Mouse (Mus musculus): ENCODE measurements around the gene Lrmp. TPM values are rescaled to one million over a fixed set of nuclear protein-coding genes. Genes with fewer than 3 reads are reported as not detected.
A peak's percentile ranks its signal among the peaks of the same experiment; 100 is the strongest.

Lrmp gene
- polyA plus RNA-seq, 1 experiment from 2014 or later, result 2.2 TPM

DNA sequence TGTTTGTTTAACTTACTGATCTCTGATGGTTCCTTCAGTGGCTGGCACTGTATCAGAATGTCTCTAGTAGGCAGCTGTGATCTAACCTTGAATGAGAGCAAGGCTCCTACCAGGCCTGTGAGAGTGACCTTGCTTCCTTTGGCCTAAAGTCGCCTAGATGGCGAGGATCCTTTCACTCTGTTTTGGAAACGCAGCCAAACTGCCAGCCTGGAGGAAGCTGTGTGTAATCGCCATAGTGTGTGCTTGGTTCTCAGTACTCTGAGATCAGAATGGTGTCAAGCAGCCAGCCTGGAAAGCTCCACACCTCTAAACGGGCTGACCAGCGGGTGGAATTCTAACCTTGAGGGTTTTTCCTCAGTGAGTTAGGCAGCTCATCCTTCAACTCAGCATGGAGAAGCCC, 2.6 kb upstream of the Lrmp start:
- no peak overlapping the region for H3K27ac ChIP-seq (replicated peaks)
- H3K4me1 ChIP-seq, result peaks cover 16% of the 10 kb centered on the region
- H3K9me3 ChIP-seq, result no peaks in the 10 kb centered on the region
- no peak overlapping the region for H3K4me3 ChIP-seq
- no peak for DNase-seq (ENCODE audit: low spot score)
- H3K36me3 ChIP-seq (replicated peaks), result no peaks in the 10 kb centered on the region
- WGBS, result 64% methylated on average over 6 of the region's 6 CpGs
- no peaks in the 10 kb centered on the region for H3K27me3 ChIP-seq (replicated peaks; ENCODE audit: low read depth, poor library complexity, severe bottlenecking)

DNA sequence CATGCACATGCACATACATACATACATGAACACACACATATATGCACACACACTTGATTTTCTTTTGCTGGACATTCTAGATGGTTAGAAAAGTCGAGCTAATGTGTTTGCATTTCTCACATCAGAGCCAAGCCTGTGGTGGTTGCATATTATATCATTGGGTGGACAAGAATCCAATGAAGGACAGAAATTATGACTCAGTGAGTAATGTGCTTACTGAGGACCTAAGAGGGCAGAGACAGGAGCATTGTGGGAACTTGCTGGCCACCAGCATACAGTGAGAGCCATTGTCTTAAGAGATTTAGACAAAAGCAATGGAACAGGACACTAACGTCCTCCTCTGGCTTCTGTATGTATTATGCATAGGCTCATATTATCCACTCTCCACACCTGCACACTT, 892 bp upstream of the Lrmp start:
- Histone ChIP-seq H3K4me3 (no peak overlapping the region), H3K4me1 (peaks cover 16% of the 10 kb centered on the region), H3K27ac (replicated peaks) (no peak overlapping the region), H3K27me3 (replicated peaks; ENCODE audit: low read depth, poor library complexity, severe bottlenecking) (no peaks in the 10 kb centered on the region), H3K9me3 (no peaks in the 10 kb centered on the region), H3K36me3 (replicated peaks) (no peaks in the 10 kb centered on the region)
- 74% methylated on average over 2 of the region's 2 CpGs for WGBS
- DNase-seq (ENCODE audit: low spot score), result no peak

DNA sequence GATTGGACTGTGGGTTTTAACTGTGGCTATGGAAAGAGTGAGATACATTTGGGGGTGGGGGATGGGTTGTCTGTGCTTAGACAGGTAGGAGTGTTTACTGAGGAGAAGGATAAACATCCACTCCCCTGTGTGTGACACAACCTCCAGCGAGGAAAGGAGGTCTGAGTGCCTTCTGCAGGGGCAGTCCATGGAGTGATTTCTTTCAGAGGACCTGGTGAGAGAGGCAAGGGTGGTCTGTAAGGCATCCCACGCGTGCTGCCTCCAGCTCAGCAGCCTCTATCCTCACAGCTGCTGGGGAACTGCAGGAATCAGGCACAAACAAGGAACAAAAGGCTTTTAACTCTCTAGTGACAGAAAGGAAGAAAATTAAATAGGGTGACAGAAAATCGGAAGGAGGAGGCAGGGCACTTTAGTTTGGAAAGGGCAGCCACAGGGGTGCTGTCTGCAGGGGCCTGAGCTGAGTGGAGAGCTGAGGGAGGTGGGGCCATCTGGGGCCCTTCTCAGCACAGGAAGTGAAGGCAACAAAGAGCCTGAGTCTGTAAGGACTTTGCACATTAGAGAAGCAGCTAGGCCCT, 732 bp downstream of the Lrmp start:
- Histone ChIP-seq H3K9me3 (no peaks in the 10 kb centered on the region), H3K4me3 (no peak overlapping the region), H3K27me3 (replicated peaks; ENCODE audit: low read depth, poor library complexity, severe bottlenecking) (peaks cover 4% of the 10 kb centered on the region; the same call in 1 of the 2 replicates), H3K4me1 (peaks cover 28% of the 10 kb centered on the region), H3K36me3 (replicated peaks) (no peaks in the 10 kb centered on the region), H3K27ac (replicated peaks) (peak overlapping the region; percentile 85)
- peak; percentile 44 for DNase-seq (ENCODE audit: low spot score)
- 12% methylated on average over 4 of the region's 4 CpGs for WGBS

DNA sequence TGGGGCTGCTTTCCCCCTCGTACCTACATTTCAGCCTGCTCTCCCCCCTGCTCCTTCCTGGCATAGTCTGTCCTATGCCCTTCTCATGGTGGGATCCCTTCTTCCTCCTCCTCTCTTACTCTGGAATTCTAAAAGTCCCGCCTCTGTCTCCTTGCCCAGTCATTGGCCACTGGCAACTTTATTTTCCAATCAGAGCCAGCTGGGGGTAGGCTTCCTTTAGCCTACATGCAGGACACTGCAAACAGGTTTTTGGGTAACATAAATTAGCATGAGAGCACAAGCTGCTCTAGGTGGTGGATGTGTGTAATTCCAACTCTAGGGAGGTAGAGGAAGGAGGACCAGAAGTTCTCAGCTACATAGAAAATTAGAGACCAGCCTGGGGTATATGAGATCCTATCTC, 4.6 kb downstream of the Lrmp start:
- WGBS, result 60% methylated on average over 2 of the region's 2 CpGs
- H3K4me3 ChIP-seq, result no peak overlapping the region
- H3K36me3 ChIP-seq (replicated peaks), result no peaks in the 10 kb centered on the region
- no peak overlapping the region for H3K27ac ChIP-seq (replicated peaks)
- DNase-seq (ENCODE audit: low spot score), result no peak
- H3K9me3 ChIP-seq, result no peaks in the 10 kb centered on the region
- H3K27me3 ChIP-seq (replicated peaks; ENCODE audit: low read depth, poor library complexity, severe bottlenecking), result peaks cover 14% of the 10 kb centered on the region
- H3K4me1 ChIP-seq, result peaks cover 44% of the 10 kb centered on the region

DNA sequence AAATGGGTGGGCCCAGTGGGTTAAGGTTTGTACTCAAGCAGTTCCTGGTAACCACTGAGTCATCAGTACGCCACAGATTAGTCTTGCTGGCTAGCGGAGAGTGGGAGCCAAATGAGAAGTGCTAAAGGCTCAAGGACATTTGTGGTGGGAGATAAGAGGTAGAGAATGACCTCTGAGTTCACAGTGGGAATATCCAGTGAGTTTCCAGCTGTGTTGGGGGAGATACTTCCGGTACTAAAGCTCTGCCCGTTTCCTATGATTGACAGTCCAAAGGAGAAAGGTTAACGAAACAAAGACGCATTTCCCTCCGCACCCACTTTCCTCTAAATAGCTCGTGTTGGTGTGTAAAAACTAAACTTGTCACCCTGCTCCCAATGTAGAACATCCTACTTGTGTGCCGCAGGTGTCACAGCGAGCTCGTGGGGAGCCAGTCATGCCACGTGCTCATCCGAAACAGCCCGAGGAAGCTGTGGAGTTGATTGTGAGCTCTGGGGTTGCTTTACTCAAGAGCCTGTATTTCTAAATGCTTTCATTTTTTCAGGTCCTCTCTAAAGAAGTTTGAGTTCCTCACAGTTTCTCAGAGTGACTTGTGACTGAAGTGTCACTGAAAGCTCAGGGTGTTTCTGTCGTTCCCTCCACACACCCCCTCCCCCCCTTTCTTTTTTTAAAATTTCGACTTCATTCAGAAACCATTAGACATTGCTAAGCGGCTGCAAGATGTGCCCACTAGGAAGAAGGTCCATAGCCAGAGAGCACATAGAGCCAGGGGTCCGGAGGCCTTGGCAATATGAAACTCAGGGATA, 5.5 kb downstream of the Lrmp start:
- Histone ChIP-seq H3K27ac (replicated peaks) (peak overlapping the region; percentile 62), H3K36me3 (replicated peaks) (no peaks in the 10 kb centered on the region), H3K4me3 (no peak overlapping the region), H3K4me1 (peaks cover 42% of the 10 kb centered on the region), H3K9me3 (no peaks in the 10 kb centered on the region), H3K27me3 (replicated peaks; ENCODE audit: low read depth, poor library complexity, severe bottlenecking) (peaks cover 14% of the 10 kb centered on the region)
- 43% methylated on average over 18 of the region's 18 CpGs for WGBS
- DNase-seq (ENCODE audit: low spot score), result no peak

DNA sequence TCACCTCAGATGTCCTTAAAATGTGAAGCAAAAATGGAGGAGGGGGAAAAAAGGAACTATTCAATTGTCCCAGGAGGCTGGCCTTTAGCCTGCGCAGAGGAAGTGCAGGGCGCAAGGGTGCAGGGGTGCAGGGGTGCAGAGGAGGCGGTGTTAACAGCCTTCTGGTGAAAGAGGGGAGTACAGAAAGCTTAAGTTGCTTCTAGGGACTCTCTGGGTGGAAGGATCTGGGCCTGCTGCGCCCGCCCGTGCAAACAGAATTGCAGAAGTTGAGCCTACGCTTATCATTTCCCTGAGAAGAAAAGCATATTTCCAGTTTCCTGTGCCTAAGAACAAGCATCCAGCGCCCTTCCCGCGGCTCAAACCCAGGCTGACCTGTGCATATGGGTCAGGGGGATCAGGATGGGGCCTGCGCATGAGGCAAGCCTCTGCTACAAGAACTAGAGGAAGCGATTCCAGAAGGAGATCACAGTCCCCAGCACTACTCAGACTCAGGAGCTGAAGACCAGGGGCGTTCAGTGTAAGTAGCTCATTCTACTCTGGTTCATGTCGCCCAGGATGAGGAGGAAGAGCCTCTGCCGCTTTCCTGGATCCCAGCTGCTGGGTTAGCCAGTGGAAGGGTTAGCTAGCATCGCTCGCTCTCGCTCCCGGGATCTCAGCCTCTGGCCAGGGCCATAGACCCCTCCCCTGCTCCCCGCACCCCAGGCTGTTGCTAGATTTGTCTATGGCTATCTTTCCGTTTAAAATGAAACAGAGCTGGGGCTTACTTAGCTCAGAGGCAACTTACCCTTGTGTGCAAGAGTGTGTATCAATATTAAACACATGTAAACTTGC, 6.4 kb downstream of the Lrmp start:
- H3K36me3 ChIP-seq (replicated peaks), result no peaks in the 10 kb centered on the region
- peak; percentile 25 for DNase-seq (ENCODE audit: low spot score)
- no peak overlapping the region for H3K4me3 ChIP-seq
- peaks cover 14% of the 10 kb centered on the region for H3K27me3 ChIP-seq (replicated peaks; ENCODE audit: low read depth, poor library complexity, severe bottlenecking)
- peaks cover 34% of the 10 kb centered on the region for H3K4me1 ChIP-seq
- peak overlapping the region; percentile 62 for H3K27ac ChIP-seq (replicated peaks)
- 36% methylated on average over 21 of the region's 21 CpGs for WGBS
- no peaks in the 10 kb centered on the region for H3K9me3 ChIP-seq

DNA sequence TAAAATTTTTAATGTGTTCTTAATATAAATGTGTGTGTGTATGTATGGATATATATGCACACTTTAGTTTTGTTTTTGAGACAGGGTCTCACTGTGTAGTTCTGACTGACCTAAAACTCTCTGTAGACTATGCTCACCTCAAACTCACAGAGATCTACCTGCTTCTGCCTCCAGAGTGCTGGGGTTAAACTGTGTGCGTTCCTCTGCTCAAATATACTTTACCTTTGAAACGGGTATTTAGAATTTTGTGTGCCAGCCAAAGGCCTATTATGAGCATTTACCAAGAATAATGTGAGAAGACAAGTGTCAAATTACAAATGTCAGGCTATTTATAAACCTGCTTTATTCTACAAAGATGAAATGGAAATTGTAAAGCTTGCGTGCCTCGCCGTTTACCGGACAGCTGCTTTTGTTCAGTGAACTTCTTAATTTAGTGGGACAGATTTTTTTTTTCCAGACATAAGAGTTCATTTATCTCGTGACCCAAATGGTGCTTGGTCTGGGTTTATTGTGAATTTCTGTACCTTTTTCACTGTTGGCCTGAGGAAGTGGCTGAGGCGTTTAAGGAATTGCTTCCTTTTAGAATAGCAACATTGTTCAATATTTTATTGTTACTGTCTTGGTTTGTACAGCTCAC, 7.1 kb downstream of the Lrmp start:
- H3K4me1 ChIP-seq, result peaks cover 31% of the 10 kb centered on the region
- H3K9me3 ChIP-seq, result peaks cover 4% of the 10 kb centered on the region; the same call in 1 of the 2 replicates
- 62% methylated on average over 8 of the region's 8 CpGs for whole genome bisulfite sequencing
- no peaks in the 10 kb centered on the region for H3K36me3 ChIP-seq (replicated peaks)
- H3K27me3 ChIP-seq (replicated peaks; ENCODE audit: low read depth, poor library complexity, severe bottlenecking), result peaks cover 14% of the 10 kb centered on the region
- no peak for DNase-seq (ENCODE audit: low spot score)
- H3K4me3 ChIP-seq, result no peak overlapping the region
- no peak overlapping the region for H3K27ac ChIP-seq (replicated peaks)

DNA sequence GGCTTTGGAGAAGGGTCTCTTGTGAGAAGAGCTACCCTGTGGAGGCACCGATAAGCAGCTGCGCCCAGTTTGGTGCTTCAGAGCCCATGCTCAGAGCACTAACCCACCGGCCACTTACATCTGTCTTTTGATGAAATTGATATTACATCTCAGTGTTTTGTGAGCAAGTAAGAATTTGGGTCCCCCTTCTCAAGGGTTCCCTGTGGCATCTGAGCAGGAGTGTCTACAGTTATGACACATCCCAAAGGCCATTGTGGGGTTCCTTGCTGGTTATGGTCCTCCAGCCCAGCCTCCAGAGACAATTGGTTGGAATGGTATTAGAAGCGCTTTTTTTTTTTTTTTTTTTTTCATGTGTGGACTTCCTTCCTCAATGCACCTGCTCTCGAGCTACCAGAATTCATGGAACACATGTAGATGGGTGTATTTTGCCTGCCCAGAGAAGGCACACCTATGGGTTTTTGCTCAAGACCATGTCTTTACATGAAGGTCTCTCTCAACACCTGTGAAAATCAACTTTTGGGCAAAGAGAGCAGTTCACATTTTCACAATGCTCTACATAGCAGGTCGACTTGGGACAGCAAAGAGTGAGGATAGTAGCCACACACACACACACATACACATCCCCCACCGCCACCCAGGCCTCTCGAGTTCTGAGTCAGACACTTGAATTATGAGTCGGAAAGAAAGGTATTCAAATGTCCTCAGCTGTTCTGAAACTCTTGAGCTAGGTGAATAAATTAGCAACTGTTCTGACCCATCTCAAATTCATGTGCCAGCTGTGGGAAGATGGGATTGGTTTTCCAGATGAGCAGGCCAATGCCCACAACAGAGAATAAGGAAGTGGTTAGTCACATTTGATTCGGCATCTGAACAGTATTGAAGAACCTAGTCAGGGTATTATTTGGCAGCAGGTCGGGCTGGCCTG, 7.9 kb downstream of the Lrmp start:
- peaks cover 31% of the 10 kb centered on the region for H3K4me1 ChIP-seq
- H3K36me3 ChIP-seq (replicated peaks), result no peaks in the 10 kb centered on the region
- H3K27ac ChIP-seq (replicated peaks), result no peak overlapping the region
- H3K9me3 ChIP-seq, result peaks cover 6% of the 10 kb centered on the region; the same call in 1 of the 2 replicates
- peaks cover 14% of the 10 kb centered on the region for H3K27me3 ChIP-seq (replicated peaks; ENCODE audit: low read depth, poor library complexity, severe bottlenecking)
- no peak for DNase-seq (ENCODE audit: low spot score)
- H3K4me3 ChIP-seq, result no peak overlapping the region
- WGBS, result 83% methylated on average over 11 of the region's 11 CpGs

DNA sequence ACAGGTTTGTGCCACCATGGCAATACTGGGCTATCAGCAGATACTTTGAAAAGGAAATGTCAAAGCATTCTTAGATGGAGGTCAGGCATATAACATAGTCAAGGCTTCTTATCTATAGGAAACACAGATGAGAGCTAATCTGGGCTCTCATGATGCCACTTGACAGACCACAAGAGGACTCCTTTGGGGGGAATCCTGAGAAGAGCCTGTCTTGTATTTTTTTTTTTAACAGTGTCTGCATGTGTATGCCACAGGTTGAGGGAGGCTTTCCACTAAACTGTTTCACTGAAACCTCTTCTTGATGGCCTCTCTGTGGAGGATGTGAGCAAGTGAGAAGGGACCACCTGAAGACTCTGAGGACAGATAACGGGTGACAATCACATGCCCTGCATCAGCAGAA, 9.2 kb downstream of the Lrmp start:
- H3K9me3 ChIP-seq, result peaks cover 6% of the 10 kb centered on the region; the same call in 1 of the 2 replicates
- peaks cover 31% of the 10 kb centered on the region for H3K4me1 ChIP-seq
- no peak overlapping the region for H3K4me3 ChIP-seq
- no peaks in the 10 kb centered on the region for H3K36me3 ChIP-seq (replicated peaks)
- H3K27me3 ChIP-seq (replicated peaks; ENCODE audit: low read depth, poor library complexity, severe bottlenecking), result peaks cover 14% of the 10 kb centered on the region
- 73% methylated on average over 1 of the region's 1 CpGs for WGBS
- H3K27ac ChIP-seq (replicated peaks), result no peak overlapping the region
- DNase-seq (ENCODE audit: low spot score), result no peak

DNA sequence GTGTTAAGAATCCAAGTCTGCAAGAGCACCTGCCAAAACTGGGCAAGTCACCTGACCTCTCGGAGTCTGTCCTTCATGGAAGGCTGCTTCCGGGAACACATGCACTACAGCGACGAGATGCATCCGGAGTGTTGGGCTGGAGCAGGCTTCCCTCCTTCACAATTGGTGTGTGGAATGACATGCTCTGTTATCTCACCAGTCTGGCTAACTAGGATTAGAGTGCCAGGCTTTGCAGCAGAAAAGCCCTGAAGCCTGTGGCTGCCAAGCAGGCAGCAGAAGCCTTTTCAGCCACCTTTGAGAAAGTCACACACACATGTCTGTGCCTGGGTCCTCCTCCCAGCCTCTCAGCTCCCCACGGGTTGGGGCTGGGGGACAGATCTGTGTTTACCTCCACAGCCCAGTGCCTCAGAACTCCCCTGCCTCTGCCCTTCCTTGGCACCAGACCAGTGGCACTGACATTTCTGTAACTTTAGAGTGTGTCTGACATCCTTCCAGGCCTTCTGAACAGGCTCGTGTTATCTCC, 10.2 kb downstream of the Lrmp start:
- Histone ChIP-seq H3K9me3 (peaks cover 6% of the 10 kb centered on the region; the same call in 1 of the 2 replicates), H3K4me1 (peaks cover 24% of the 10 kb centered on the region), H3K27me3 (replicated peaks; ENCODE audit: low read depth, poor library complexity, severe bottlenecking) (peaks cover 14% of the 10 kb centered on the region), H3K36me3 (replicated peaks) (no peaks in the 10 kb centered on the region), H3K4me3 (no peak overlapping the region), H3K27ac (replicated peaks) (no peak overlapping the region)
- no peak for DNase-seq (ENCODE audit: low spot score)
- 69% methylated on average over 7 of the region's 7 CpGs for WGBS

DNA sequence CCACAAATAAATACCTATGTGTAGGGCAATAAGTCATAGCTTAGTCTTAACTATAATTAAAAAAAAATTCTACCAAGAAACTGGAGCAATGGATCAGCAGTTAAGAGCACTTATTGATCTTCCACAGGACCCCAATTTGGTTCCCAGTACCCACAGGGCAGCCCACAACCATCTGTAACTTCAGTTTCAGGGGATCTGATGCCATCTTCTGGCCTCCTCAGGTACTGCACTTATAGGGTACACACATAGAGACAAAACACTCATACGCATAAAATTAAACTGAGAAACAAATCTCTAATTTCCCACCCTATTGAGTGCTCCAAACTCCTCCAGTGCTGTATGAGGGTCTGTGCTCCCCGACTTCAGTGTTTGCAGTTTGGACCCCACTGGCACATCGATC, 12.2 kb downstream of the Lrmp start:
- peaks cover 8% of the 10 kb centered on the region; the same call in 1 of the 2 replicates for H3K4me1 ChIP-seq
- 95% methylated on average over 3 of the region's 3 CpGs for WGBS
- no peak for DNase-seq (ENCODE audit: low spot score)
- H3K27me3 ChIP-seq (replicated peaks; ENCODE audit: low read depth, poor library complexity, severe bottlenecking), result no peaks in the 10 kb centered on the region
- H3K9me3 ChIP-seq, result peaks cover 6% of the 10 kb centered on the region; the same call in 1 of the 2 replicates
- H3K36me3 ChIP-seq (replicated peaks), result no peaks in the 10 kb centered on the region
- H3K4me3 ChIP-seq, result no peak overlapping the region
- no peak overlapping the region for H3K27ac ChIP-seq (replicated peaks)
